Mouse (Mus musculus) midbrain, embryonic 16.5 days (tissue): Measurements from ENCODE around the gene Cebpb. TPM values are rescaled to one million over a fixed set of nuclear protein-coding genes. Genes with fewer than 3 reads are reported as not detected.

Source experiments
- ATAC-seq: fragments of 200-750 bp; cut with Nextera tagmentation; 2 replicates; pipeline ENCODE4 v1.8.0; 2017; ENCODE audit warnings: moderate TSS enrichment
- H3K27ac ChIP-seq: fragments of 300-500 bp; sonication (generic); 2 replicates; pipeline ENCODE4 v1.5.1; 2014; ENCODE audit warnings: mild to moderate bottlenecking, low read length, mixed read lengths
- H3K27me3 ChIP-seq: fragments of 300-500 bp; sonication (generic); 2 replicates; pipeline ENCODE4 v1.6.1; 2014; ENCODE audit warnings: low read depth, low read length, mixed read lengths; ENCODE audit not compliant: control insufficient read depth, insufficient read depth
- H3K36me3 ChIP-seq: fragments of 300-500 bp; sonication (generic); 2 replicates; pipeline ENCODE4 v1.6.1; 2014; ENCODE audit warnings: mild to moderate bottlenecking, low read length, moderate library complexity, mixed read lengths; ENCODE audit not compliant: control insufficient read depth, insufficient read depth
- H3K4me1 ChIP-seq: fragments of 300-500 bp; sonication (generic); 2 replicates; pipeline ENCODE4 v1.6.1; 2014; ENCODE audit warnings: mild to moderate bottlenecking, low read length, mixed read lengths; ENCODE audit not compliant: control insufficient read depth, insufficient read depth
- H3K4me2 ChIP-seq: fragments of 300-500 bp; sonication (generic); 2 replicates; pipeline ENCODE4 v1.6.1; 2014; ENCODE audit warnings: mild to moderate bottlenecking, low read length, mixed read lengths
- H3K4me3 ChIP-seq: fragments of 300-500 bp; sonication (generic); 2 replicates; pipeline ENCODE4 v1.5.1; 2014; ENCODE audit warnings: low read depth, mild to moderate bottlenecking, low read length, moderate library complexity, mixed read lengths
- H3K9ac ChIP-seq: fragments of 300-500 bp; sonication (generic); 2 replicates; pipeline ENCODE4 v1.6.1; 2014; ENCODE audit warnings: low read depth, low read length, mixed read lengths
- H3K9me3 ChIP-seq: fragments of 300-500 bp; sonication (generic); replicated peaks from 2 replicates; pipeline ENCODE4 v1.6.1; 2014; ENCODE audit warnings: mild to moderate bottlenecking, low read length, mixed read lengths; ENCODE audit not compliant: control insufficient read depth, poor library complexity, severe bottlenecking
- WGBS: fragments of 180-500 bp; shearing (Covaris S2); extraction: QIAGEN DNeasy Blood & Tissue Kit; methylation state at CpG from one replicate; pipeline ENCODE4 v1.1.7; 2014; 5-methylcytosine and 5-hydroxymethylcytosine counted together
- polyA plus RNA-seq: library from polyadenylated mRNA; unstranded; fragments of >200 nt; fragmentation: Nextera tagmentation; extraction: Ambion mirVana; gene quantifications from 2 replicates; pipeline ENCODE4 v1.2.1, GENCODE M21; 2015

Cebpb gene
- polyA plus RNA-seq, 1 experiment from 2014 or later: 0.60 TPM

DNA sequence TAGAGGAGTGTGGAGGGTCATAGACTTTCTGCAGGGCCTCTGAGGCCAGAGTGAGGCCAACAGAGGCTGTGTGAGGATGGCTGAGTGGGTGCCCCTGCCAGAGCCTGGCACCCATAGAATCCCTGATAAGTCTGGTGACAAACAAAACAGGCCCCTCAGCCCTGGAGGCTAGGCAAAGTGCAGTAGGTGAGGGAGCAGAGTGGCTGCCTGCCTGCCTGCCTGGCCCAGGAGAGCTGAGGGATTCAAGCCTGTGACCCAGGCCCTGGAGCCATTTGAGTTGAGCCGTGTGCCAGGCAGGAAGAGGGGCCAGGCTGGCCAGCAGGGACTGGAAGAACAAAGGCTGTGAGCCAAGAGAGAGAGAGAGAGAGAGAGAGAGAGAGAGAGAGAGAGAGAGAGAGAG lies 5.5 kb downstream of the Cebpb start:
- 86% methylated on average over 1 of the region's 1 CpGs for WGBS

GRCm38 (mm10) chr2:167694963-167695362 lies 6.2 kb downstream of the Cebpb start:
- no peak for ATAC-seq
- Histone ChIP-seq H3K4me1 (0 out of 2 replicates have a peak, but pooled peaks cover under 1% of the 10 kb centered on the region), H3K27ac (no peak overlapping the region), H3K4me3 (no peak overlapping the region), H3K9me3 (no peaks in the 10 kb centered on the region), H3K4me2 (no peak overlapping the region), H3K36me3 (no peaks in the 10 kb centered on the region), H3K27me3 (peaks cover 24% of the 10 kb centered on the region), H3K9ac (no peak overlapping the region)
- WGBS: 95% methylated on average over 7 of the region's 7 CpGs

More for the DNA sequence above, 5.5 kb downstream of the Cebpb start:
- no peaks in the 10 kb centered on the region for H3K9me3 ChIP-seq
- no peaks in the 10 kb centered on the region for H3K36me3 ChIP-seq
- H3K9ac ChIP-seq: no peak overlapping the region
- H3K4me2 ChIP-seq: no peak overlapping the region
- H3K27me3 ChIP-seq: peaks cover 31% of the 10 kb centered on the region
- no peak for ATAC-seq
- no peak overlapping the region for H3K4me3 ChIP-seq
- H3K4me1 ChIP-seq: peaks cover 6% of the 10 kb centered on the region
- no peak overlapping the region for H3K27ac ChIP-seq

GRCm38 (mm10) chr2:167695491-167695890 lies 6.8 kb downstream of the Cebpb start:
- WGBS: 74% methylated on average over 14 of the region's 14 CpGs
- Histone ChIP-seq H3K4me3 (no peak overlapping the region), H3K36me3 (no peaks in the 10 kb centered on the region), H3K4me2 (no peak overlapping the region), H3K9ac (no peak overlapping the region), H3K4me1 (no peaks in the 10 kb centered on the region), H3K27ac (no peak overlapping the region), H3K27me3 (peaks cover 22% of the 10 kb centered on the region), H3K9me3 (no peaks in the 10 kb centered on the region)
- no peak for ATAC-seq

DNA sequence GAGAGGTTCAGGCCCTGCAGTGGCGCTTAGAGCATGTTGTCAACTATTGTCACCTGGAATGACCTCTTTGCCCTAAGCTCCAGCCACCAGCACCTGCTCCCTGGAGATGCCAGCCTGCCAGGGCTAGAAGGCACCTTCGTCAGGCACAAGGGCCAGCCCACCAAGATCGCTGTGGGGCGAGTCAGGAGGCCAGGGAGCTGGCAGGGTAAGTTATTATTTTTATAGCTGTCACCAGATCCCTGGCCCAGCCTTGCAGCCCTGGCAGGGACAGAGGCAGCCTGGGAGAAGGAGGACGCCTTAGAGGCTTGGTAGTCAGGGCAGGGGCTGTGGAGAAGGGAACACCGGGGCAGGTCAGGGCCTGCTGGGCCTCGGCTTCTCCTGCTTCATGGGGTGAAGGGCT lies 7.4 kb downstream of the Cebpb start:
- H3K9me3 ChIP-seq: no peaks in the 10 kb centered on the region
- 92% methylated on average over 7 of the region's 7 CpGs for WGBS

GRCm38 (mm10) chr2:167697902-167698301 lies 9.2 kb downstream of the Cebpb start:
- H3K4me3 ChIP-seq: no peak overlapping the region
- no peak for ATAC-seq
- WGBS: 75% methylated on average over 5 of the region's 5 CpGs

More for the DNA sequence above, 7.4 kb downstream of the Cebpb start:
- Histone ChIP-seq H3K36me3 (no peaks in the 10 kb centered on the region), H3K27ac (no peak overlapping the region), H3K4me1 (no peaks in the 10 kb centered on the region), H3K9ac (no peak overlapping the region; the same call in 1 of the 2 replicates), H3K4me3 (no peak overlapping the region), H3K4me2 (no peak overlapping the region), H3K27me3 (peaks cover 15% of the 10 kb centered on the region)
- ATAC-seq: no peak

DNA sequence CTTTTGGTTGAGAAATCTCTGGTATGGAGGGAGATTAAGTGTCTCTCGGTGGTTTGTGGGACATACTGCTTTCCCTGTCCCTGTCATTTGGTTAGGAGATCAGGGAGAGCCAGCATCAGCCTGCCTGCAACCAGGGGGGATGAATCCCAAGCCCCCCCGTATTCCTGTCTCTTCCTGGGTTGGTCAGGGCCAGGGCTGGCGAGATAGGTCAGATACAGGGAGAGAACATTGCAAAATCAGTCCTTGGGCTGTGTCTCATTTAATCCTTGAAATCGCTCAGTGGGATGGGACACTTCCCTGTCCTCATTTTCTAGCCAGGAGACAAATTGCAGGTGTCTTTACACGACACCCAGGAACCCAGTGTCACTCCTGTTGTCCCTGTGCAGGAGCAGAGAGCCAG lies 11.3 kb downstream of the Cebpb start:
- Histone ChIP-seq H3K36me3 (no peaks in the 10 kb centered on the region), H3K4me1 (no peaks in the 10 kb centered on the region), H3K27ac (no peak overlapping the region), H3K4me3 (no peak overlapping the region), H3K9me3 (no peaks in the 10 kb centered on the region), H3K4me2 (no peak overlapping the region), H3K9ac (no peak overlapping the region), H3K27me3 (no peaks in the 10 kb centered on the region)
- 81% methylated on average over 5 of the region's 5 CpGs for WGBS
- no peak for ATAC-seq

More at GRCm38 (mm10) chr2:167697902-167698301, 9.2 kb downstream of the Cebpb start:
- no peak overlapping the region for H3K27ac ChIP-seq
- no peaks in the 10 kb centered on the region; the same call in 1 of the 2 replicates for H3K27me3 ChIP-seq
- no peaks in the 10 kb centered on the region for H3K9me3 ChIP-seq
- H3K4me1 ChIP-seq: no peaks in the 10 kb centered on the region
- no peaks in the 10 kb centered on the region for H3K36me3 ChIP-seq
- H3K9ac ChIP-seq: no peak overlapping the region
- no peak overlapping the region for H3K4me2 ChIP-seq

DNA sequence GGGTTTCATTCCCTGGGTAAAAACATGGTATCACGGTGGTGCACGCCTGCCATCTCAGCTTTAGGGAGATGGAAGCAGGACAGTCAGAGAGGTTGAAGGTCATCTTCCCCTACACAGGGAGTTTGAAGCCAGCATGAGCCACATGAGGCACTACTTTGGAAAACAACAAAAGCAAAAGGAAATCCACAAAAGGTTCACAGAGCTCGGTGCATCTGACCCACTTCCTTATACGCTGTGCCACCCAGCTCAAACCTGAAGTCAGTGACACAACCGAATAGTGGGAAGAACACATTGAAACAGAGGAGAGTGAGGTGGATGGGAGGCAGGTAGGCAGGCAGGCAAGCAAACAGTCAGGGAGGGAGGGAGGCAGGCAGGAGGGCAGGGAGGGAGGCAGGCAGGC lies 12.8 kb downstream of the Cebpb start:
- Histone ChIP-seq H3K27me3 (no peaks in the 10 kb centered on the region), H3K9me3 (no peaks in the 10 kb centered on the region), H3K4me1 (no peaks in the 10 kb centered on the region), H3K27ac (no peak overlapping the region), H3K4me2 (no peak overlapping the region), H3K36me3 (no peaks in the 10 kb centered on the region), H3K9ac (no peak overlapping the region), H3K4me3 (no peak overlapping the region)
- WGBS: 66% methylated on average over 5 of the region's 5 CpGs
- no peak for ATAC-seq

- 72% methylated on average over 6 of the region's 6 CpGs for WGBS
- no peak overlapping the region for H3K27ac ChIP-seq
- no peak overlapping the region for H3K9ac ChIP-seq
- no peaks in the 10 kb centered on the region for H3K4me1 ChIP-seq
- ATAC-seq: no peak
- H3K36me3 ChIP-seq: no peaks in the 10 kb centered on the region
- no peaks in the 10 kb centered on the region for H3K9me3 ChIP-seq
- H3K4me2 ChIP-seq: no peak overlapping the region
- H3K4me3 ChIP-seq: no peak overlapping the region
- no peaks in the 10 kb centered on the region for H3K27me3 ChIP-seq
These were observed 13.4 kb downstream of the Cebpb start for GRCm38 (mm10) chr2:167702126-167702525.

- Histone ChIP-seq H3K36me3 (no peaks in the 10 kb centered on the region), H3K9ac (no peak overlapping the region), H3K4me2 (no peak overlapping the region), H3K4me1 (no peaks in the 10 kb centered on the region), H3K27me3 (no peaks in the 10 kb centered on the region), H3K4me3 (no peak overlapping the region), H3K9me3 (no peaks in the 10 kb centered on the region), H3K27ac (no peak overlapping the region)
- no peak for ATAC-seq
- 95% methylated on average over 4 of the region's 4 CpGs for WGBS
These were observed 15.7 kb downstream of the Cebpb start for GRCm38 (mm10) chr2:167704409-167704808.
